Mouse (Mus musculus): ENCODE data around the gene Mical1. TPM values are rescaled to one million over a fixed set of nuclear protein-coding genes. Genes with fewer than 3 reads are reported as not detected.

Mical1 gene
- total and polyA plus RNA-seq, 2 experiments from 2014 or later = 36.1 to 60.4 TPM

DNA sequence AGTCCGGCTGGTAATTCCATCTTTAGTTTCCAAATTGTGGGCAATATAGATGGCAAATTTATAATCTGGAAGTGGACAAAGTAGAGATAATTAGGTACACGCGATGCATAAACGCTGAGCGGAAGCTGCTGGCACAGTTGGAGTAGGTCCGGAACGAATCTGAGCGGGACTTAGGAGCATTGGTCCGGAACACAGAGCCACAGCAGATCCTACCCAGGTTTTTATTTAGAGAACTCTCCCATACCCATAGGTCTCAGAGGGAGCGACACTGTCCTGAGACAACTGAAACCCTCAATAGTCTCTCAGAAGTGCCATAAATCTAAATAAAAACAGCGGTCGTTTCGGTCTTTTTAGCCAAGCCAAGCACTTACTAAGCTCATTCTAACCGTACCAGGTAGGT, 26.4 kb upstream of the Mical1 start:
- Histone ChIP-seq H3K4me3 (ENCODE audit: low read depth, low read length) (peak overlapping the region; percentile 85), H3K27me3 (ENCODE audit: control insufficient read depth, insufficient read depth, low read length) (no peaks in the 10 kb centered on the region), H3K9me3 (replicated peaks; ENCODE audit: control insufficient read depth, low read length) (no peaks in the 10 kb centered on the region), H3K9ac (replicated peaks; ENCODE audit: low read depth, low read length) (peak overlapping the region; percentile 85), H3K36me3 (replicated peaks; ENCODE audit: control insufficient read depth, insufficient read depth, low read length) (0 out of 2 replicates have a peak, but pooled peaks cover 4% of the 10 kb centered on the region), H3K4me1 (ENCODE audit: control insufficient read depth, insufficient read depth) (peaks cover 3% of the 10 kb centered on the region; the same call in 1 of the 2 replicates), H3K27ac (ENCODE audit: low read depth) (peak overlapping the region; percentile 82), H3K4me2 (ENCODE audit: low read depth, low read length) (peak overlapping the region; percentile 85)
- ATAC-seq (ENCODE audit: insufficient read depth, low read depth) = peak; percentile 36; the same call in 1 of the 2 replicates
- DNase-seq (ENCODE audit: low spot score) = peak; percentile 18
- TF ChIP-seq EP300 (IDR thresholded peaks at IDR 0.05; ENCODE audit: low read depth) (no peak), CTCF (IDR thresholded peaks at IDR 0.05; ENCODE audit: low read depth) (no peak)
- WGBS = 15% methylated on average over 14 of the region's 14 CpGs

DNA sequence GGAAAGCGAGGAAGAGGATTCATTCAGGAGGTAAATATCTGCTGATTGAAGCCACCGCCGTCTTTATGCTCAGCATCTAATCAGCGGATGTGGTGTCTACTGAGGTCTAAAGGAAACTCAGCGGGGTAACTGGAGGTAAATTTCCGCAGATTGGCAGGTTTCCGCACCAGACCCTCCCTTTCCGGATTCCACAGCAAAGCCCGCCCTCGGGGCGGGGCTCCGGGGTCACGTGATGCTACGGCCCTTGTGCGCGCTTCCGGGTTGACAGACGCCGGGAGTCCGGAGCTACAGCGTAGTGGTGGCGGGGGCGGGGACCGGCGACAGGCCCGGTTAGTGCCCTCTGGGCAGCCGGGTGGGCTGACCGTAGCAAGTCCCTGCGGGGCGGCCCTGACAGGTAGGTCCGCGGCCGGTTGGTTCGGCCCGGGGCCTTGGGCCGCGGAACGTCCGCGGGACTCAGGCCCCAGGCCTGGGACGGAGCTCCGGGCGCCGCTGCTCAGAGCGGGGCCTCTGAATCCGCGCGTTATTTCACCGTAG, 25.9 kb upstream of the Mical1 start, which contains the start of gene Zbtb24:
Zbtb24 (plus strand) TSS at position 247 of the 534 bp plus-strand sequence.
- H3K4me1 ChIP-seq (ENCODE audit: control insufficient read depth, insufficient read depth) = peaks cover 3% of the 10 kb centered on the region; the same call in 1 of the 2 replicates
- TF ChIP-seq EP300 (IDR thresholded peaks at IDR 0.05; ENCODE audit: low read depth) = peak; percentile 52
- no peak for TF ChIP-seq CTCF (IDR thresholded peaks at IDR 0.05; ENCODE audit: low read depth)
- H3K4me2 ChIP-seq (ENCODE audit: low read depth, low read length) = peak within 1 kb of the TSS; percentile 85
- peak within 1 kb of the TSS; percentile 82 for H3K27ac ChIP-seq (ENCODE audit: low read depth)
- H3K27me3 ChIP-seq (ENCODE audit: control insufficient read depth, insufficient read depth, low read length) = no peaks in the 10 kb centered on the region
- H3K9ac ChIP-seq (replicated peaks; ENCODE audit: low read depth, low read length) = peak within 1 kb of the TSS; percentile 85
- H3K36me3 ChIP-seq (replicated peaks; ENCODE audit: control insufficient read depth, insufficient read depth, low read length) = peaks cover 6% of the 10 kb centered on the region; the same call in 1 of the 2 replicates
- peak within 1 kb of the TSS; percentile 85 for H3K4me3 ChIP-seq (ENCODE audit: low read depth, low read length)
- under 1% methylated on average over 49 of the region's 49 CpGs for WGBS
- H3K9me3 ChIP-seq (replicated peaks; ENCODE audit: control insufficient read depth, low read length) = no peaks in the 10 kb centered on the region
- ATAC-seq (ENCODE audit: insufficient read depth, low read depth) (peak; percentile 99), DNase-seq (ENCODE audit: low spot score) (peak; percentile 91)

- Histone ChIP-seq H3K9me3 (replicated peaks; ENCODE audit: control insufficient read depth, low read length) (no peaks in the 10 kb centered on the region), H3K27ac (ENCODE audit: low read depth) (peak overlapping the region; percentile 82), H3K27me3 (ENCODE audit: control insufficient read depth, insufficient read depth, low read length) (no peaks in the 10 kb centered on the region), H3K9ac (replicated peaks; ENCODE audit: low read depth, low read length) (peak overlapping the region; percentile 85), H3K4me2 (ENCODE audit: low read depth, low read length) (peak overlapping the region; percentile 85), H3K36me3 (replicated peaks; ENCODE audit: control insufficient read depth, insufficient read depth, low read length) (peaks cover 13% of the 10 kb centered on the region), H3K4me1 (ENCODE audit: control insufficient read depth, insufficient read depth) (peaks cover 3% of the 10 kb centered on the region; the same call in 1 of the 2 replicates), H3K4me3 (ENCODE audit: low read depth, low read length) (peak overlapping the region; percentile 85)
- DNase-seq (ENCODE audit: low spot score) (no peak), ATAC-seq (ENCODE audit: insufficient read depth, low read depth) (no peak)
- no peak for TF ChIP-seq EP300 (IDR thresholded peaks at IDR 0.05; ENCODE audit: low read depth)
- 50% methylated on average over 18 of the region's 18 CpGs for WGBS
Measured at GRCm38 (mm10) chr10:41450780-41451522, 25.2 kb upstream of the Mical1 start.

DNA sequence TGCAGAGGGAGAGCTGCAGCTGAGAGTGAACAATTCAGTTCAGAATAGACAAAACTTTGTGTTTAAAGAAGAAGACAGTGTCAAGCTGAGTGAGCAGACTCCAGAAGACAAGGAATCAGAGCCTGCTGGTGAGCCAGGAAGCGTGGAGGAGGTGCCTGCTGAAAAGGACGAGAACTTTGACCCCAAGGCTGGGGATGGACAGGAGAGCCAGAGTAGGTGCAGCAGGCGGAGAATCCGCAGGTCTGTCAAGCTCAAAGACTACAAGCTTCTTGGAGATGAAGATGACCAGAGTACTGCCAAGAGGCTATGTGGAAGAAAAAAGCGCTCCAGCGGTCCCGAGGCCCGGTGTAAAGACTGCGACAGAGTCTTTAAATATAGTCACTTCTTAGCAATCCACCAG, 24.5 kb upstream of the Mical1 start:
- ATAC-seq (ENCODE audit: insufficient read depth, low read depth) = no peak
- no peak overlapping the region for H3K27ac ChIP-seq (ENCODE audit: low read depth)
- H3K9me3 ChIP-seq (replicated peaks; ENCODE audit: control insufficient read depth, low read length) = no peaks in the 10 kb centered on the region
- H3K4me2 ChIP-seq (ENCODE audit: low read depth, low read length) = no peak overlapping the region
- H3K9ac ChIP-seq (replicated peaks; ENCODE audit: low read depth, low read length) = no peak overlapping the region
- H3K4me3 ChIP-seq (ENCODE audit: low read depth, low read length) = no peak overlapping the region
- no peak for TF ChIP-seq EP300 (IDR thresholded peaks at IDR 0.05; ENCODE audit: low read depth)
- no peak for TF ChIP-seq CTCF (IDR thresholded peaks at IDR 0.05; ENCODE audit: low read depth)
- no peak for DNase-seq (ENCODE audit: low spot score)
- peaks cover 6% of the 10 kb centered on the region; the same call in 1 of the 2 replicates for H3K4me1 ChIP-seq (ENCODE audit: control insufficient read depth, insufficient read depth)
- H3K27me3 ChIP-seq (ENCODE audit: control insufficient read depth, insufficient read depth, low read length) = no peaks in the 10 kb centered on the region
- 88% methylated on average over 9 of the region's 9 CpGs for WGBS
- peaks cover 17% of the 10 kb centered on the region for H3K36me3 ChIP-seq (replicated peaks; ENCODE audit: control insufficient read depth, insufficient read depth, low read length)

DNA sequence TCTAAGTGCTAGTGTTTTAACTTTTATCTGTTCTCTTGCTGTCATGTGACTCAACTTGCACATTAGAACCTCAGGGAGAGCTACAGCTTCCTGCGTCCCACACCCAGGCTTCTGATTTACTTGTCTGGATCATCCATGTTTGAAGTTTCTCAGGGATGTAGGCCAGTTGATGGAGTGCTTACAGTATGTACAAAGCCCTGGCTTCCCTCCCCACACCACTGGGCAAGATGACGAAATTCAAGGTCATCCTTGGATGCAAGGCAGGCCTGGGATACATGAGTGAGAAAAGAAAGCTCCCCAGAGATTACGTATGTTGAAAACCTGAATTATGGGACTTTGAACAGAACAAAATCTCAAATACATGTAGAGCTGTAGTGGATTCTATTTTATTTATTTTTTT, 23.3 kb upstream of the Mical1 start:
- peaks cover 8% of the 10 kb centered on the region; the same call in 1 of the 2 replicates for H3K4me1 ChIP-seq (ENCODE audit: control insufficient read depth, insufficient read depth)
- DNase-seq (ENCODE audit: low spot score) (no peak), ATAC-seq (ENCODE audit: insufficient read depth, low read depth) (no peak)
- 88% methylated on average over 3 of the region's 3 CpGs for WGBS
- no peak overlapping the region for H3K27ac ChIP-seq (ENCODE audit: low read depth)
- no peaks in the 10 kb centered on the region for H3K27me3 ChIP-seq (ENCODE audit: control insufficient read depth, insufficient read depth, low read length)
- TF ChIP-seq EP300 (IDR thresholded peaks at IDR 0.05; ENCODE audit: low read depth) = no peak
- TF ChIP-seq CTCF (IDR thresholded peaks at IDR 0.05; ENCODE audit: low read depth) = no peak
- H3K9ac ChIP-seq (replicated peaks; ENCODE audit: low read depth, low read length) = no peak overlapping the region
- peaks cover 17% of the 10 kb centered on the region for H3K36me3 ChIP-seq (replicated peaks; ENCODE audit: control insufficient read depth, insufficient read depth, low read length)
- no peaks in the 10 kb centered on the region for H3K9me3 ChIP-seq (replicated peaks; ENCODE audit: control insufficient read depth, low read length)
- no peak overlapping the region for H3K4me2 ChIP-seq (ENCODE audit: low read depth, low read length)
- no peak overlapping the region for H3K4me3 ChIP-seq (ENCODE audit: low read depth, low read length)

Measured in heart, postnatal 0 days (tissue).